Mouse (Mus musculus): Measurements from ENCODE around the gene Map3k13. TPM values are rescaled to one million over a fixed set of nuclear protein-coding genes. Genes with fewer than 3 reads are reported as not detected.

The Map3k13 gene
- polyA plus RNA-seq, 1 experiment: 2.3 TPM

GRCm38 (mm10) chr16:21848847-21849246, 54.7 kb downstream of the Map3k13 start:
- WGBS: 74% methylated on average over 4 of the region's 4 CpGs
- H3K4me1 ChIP-seq (replicated peaks; ENCODE audit: control insufficient read depth, insufficient read depth, low read length): no peaks in the 10 kb centered on the region; the same call in 1 of the 2 replicates
- H3K27me3 ChIP-seq (ENCODE audit: control insufficient read depth, insufficient read depth, low read length): no peaks in the 10 kb centered on the region
- H3K4me3 ChIP-seq (ENCODE audit: control insufficient read depth, insufficient read depth, low read length): no peak overlapping the region
- H3K36me3 ChIP-seq (ENCODE audit: control insufficient read depth, insufficient read depth, low read length): no peaks in the 10 kb centered on the region
- TF ChIP-seq CTCF (IDR thresholded peaks at IDR 0.05; ENCODE audit: borderline replicate concordance, control insufficient read depth, extremely low read depth, insufficient read depth, low read length, poor library complexity) (no peak), POLR2A (IDR thresholded peaks at IDR 0.05; ENCODE audit: control insufficient read depth, extremely low read depth, insufficient read depth, low read length, poor library complexity) (no peak)
- H3K27ac ChIP-seq (ENCODE audit: control insufficient read depth, insufficient read depth, low read length): no peak overlapping the region
- no peak for DNase-seq

DNA sequence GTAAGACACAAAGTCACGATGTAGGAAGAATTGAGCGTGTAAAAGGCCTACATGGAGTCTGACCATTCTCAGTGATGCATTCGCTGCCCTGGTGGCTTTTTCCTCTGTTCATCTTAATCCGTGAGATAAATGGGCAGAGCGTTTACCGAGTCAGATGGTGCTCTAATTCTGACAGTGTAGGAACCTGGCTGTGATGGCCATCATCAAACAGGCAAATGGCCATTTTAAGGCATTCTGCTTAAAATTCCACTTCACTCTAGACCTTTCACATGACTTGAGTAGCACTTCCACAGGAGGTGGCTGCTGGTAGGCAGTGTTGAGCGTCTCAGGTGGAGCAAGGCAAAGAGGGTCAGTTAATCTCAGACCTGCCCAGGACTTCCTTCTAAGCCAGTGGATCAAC, 58.2 kb downstream of the Map3k13 start:
- H3K36me3 ChIP-seq (ENCODE audit: control insufficient read depth, insufficient read depth, low read length): no peaks in the 10 kb centered on the region
- DNase-seq: no peak
- H3K4me3 ChIP-seq (ENCODE audit: control insufficient read depth, insufficient read depth, low read length): no peak overlapping the region
- WGBS: 97% methylated on average over 7 of the region's 7 CpGs
- H3K27ac ChIP-seq (ENCODE audit: control insufficient read depth, insufficient read depth, low read length): no peak overlapping the region
- no peak for TF ChIP-seq POLR2A (IDR thresholded peaks at IDR 0.05; ENCODE audit: control insufficient read depth, extremely low read depth, insufficient read depth, low read length, poor library complexity)
- no peak for TF ChIP-seq CTCF (IDR thresholded peaks at IDR 0.05; ENCODE audit: borderline replicate concordance, control insufficient read depth, extremely low read depth, insufficient read depth, low read length, poor library complexity)
- H3K27me3 ChIP-seq (ENCODE audit: control insufficient read depth, insufficient read depth, low read length): no peaks in the 10 kb centered on the region
- H3K4me1 ChIP-seq (replicated peaks; ENCODE audit: control insufficient read depth, insufficient read depth, low read length): no peaks in the 10 kb centered on the region

DNA sequence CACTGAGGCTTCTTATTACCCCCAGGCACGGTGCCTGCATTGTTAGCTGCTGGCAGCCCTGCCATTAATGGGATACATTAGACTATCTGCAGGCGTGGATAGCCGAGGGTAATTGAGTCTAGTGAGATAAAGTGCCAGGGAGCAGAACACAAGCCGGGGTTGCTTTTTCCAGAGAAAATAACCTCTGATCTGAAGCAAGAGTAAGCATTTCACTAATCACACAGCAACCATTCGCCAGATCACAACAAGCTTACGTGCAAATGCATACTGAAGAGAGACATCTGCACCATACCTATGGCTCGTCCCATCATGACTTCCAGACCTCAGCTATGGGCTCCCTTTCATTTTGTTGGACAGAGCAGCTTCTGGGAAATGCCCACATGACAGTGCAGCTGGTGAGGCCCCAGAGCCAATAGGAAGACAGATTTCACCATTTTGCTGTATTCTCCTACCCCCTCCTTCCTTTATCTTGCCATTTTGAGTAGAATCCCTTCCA, 59.3 kb downstream of the Map3k13 start:
- H3K27ac ChIP-seq (ENCODE audit: control insufficient read depth, insufficient read depth, low read length): no peak overlapping the region
- no peaks in the 10 kb centered on the region for H3K27me3 ChIP-seq (ENCODE audit: control insufficient read depth, insufficient read depth, low read length)
- no peak for DNase-seq
- H3K36me3 ChIP-seq (ENCODE audit: control insufficient read depth, insufficient read depth, low read length): no peaks in the 10 kb centered on the region
- H3K4me1 ChIP-seq (replicated peaks; ENCODE audit: control insufficient read depth, insufficient read depth, low read length): no peaks in the 10 kb centered on the region
- WGBS: 94% methylated on average over 7 of the region's 7 CpGs
- H3K4me3 ChIP-seq (ENCODE audit: control insufficient read depth, insufficient read depth, low read length): no peak overlapping the region
- TF ChIP-seq POLR2A (IDR thresholded peaks at IDR 0.05; ENCODE audit: control insufficient read depth, extremely low read depth, insufficient read depth, low read length, poor library complexity): no peak
- no peak for TF ChIP-seq CTCF (IDR thresholded peaks at IDR 0.05; ENCODE audit: borderline replicate concordance, control insufficient read depth, extremely low read depth, insufficient read depth, low read length, poor library complexity)

DNA sequence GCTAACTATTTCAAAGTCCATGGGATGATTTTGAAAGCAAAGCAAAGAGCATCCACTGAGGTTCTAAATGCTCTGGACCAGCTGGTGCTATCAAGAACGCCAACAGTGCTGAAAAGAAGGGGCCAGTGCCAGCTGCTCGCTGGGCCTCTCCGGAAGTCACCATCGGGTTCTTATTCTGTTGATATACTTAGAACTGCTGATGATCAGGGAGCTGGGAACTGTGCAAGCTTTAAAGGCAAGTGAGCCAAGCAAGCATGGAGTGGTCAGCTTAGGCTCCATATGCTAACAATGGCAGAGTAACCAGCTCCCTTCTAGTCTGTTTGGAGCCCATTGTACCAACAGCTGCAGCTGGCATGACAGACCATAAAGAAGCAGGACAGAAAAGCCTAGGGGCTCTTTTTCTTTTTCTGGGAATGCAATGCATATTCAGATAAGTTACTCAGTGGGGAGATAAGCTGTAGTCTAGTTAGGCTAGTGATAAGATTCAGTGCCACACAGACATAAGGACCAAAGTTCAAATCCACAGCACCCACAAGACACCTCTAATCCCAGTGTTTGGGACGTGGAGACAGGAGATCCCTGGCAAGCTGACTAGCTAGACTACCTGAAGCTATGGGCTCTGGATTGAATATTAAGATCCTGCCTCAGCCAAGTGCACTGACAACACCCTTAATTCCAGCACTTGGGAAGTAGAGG, 60.6 kb downstream of the Map3k13 start:
- WGBS: 93% methylated on average over 5 of the region's 5 CpGs
- H3K4me3 ChIP-seq (ENCODE audit: control insufficient read depth, insufficient read depth, low read length): no peak overlapping the region
- H3K27ac ChIP-seq (ENCODE audit: control insufficient read depth, insufficient read depth, low read length): no peak overlapping the region
- no peaks in the 10 kb centered on the region for H3K36me3 ChIP-seq (ENCODE audit: control insufficient read depth, insufficient read depth, low read length)
- no peaks in the 10 kb centered on the region for H3K4me1 ChIP-seq (replicated peaks; ENCODE audit: control insufficient read depth, insufficient read depth, low read length)
- TF ChIP-seq CTCF (IDR thresholded peaks at IDR 0.05; ENCODE audit: borderline replicate concordance, control insufficient read depth, extremely low read depth, insufficient read depth, low read length, poor library complexity): no peak
- TF ChIP-seq POLR2A (IDR thresholded peaks at IDR 0.05; ENCODE audit: control insufficient read depth, extremely low read depth, insufficient read depth, low read length, poor library complexity): no peak
- no peak for DNase-seq
- H3K27me3 ChIP-seq (ENCODE audit: control insufficient read depth, insufficient read depth, low read length): no peaks in the 10 kb centered on the region

GRCm38 (mm10) chr16:21856134-21856533, 62.0 kb downstream of the Map3k13 start:
- H3K27ac ChIP-seq (ENCODE audit: control insufficient read depth, insufficient read depth, low read length): no peak overlapping the region
- WGBS: 98% methylated on average over 5 of the region's 5 CpGs
- H3K36me3 ChIP-seq (ENCODE audit: control insufficient read depth, insufficient read depth, low read length): no peaks in the 10 kb centered on the region
- no peak for TF ChIP-seq CTCF (IDR thresholded peaks at IDR 0.05; ENCODE audit: borderline replicate concordance, control insufficient read depth, extremely low read depth, insufficient read depth, low read length, poor library complexity)
- TF ChIP-seq POLR2A (IDR thresholded peaks at IDR 0.05; ENCODE audit: control insufficient read depth, extremely low read depth, insufficient read depth, low read length, poor library complexity): no peak
- no peaks in the 10 kb centered on the region for H3K27me3 ChIP-seq (ENCODE audit: control insufficient read depth, insufficient read depth, low read length)
- H3K4me1 ChIP-seq (replicated peaks; ENCODE audit: control insufficient read depth, insufficient read depth, low read length): no peaks in the 10 kb centered on the region
- no peak overlapping the region for H3K4me3 ChIP-seq (ENCODE audit: control insufficient read depth, insufficient read depth, low read length)
- DNase-seq: no peak

- Histone ChIP-seq H3K4me1 (replicated peaks; ENCODE audit: control insufficient read depth, insufficient read depth, low read length) (no peaks in the 10 kb centered on the region), H3K27me3 (ENCODE audit: control insufficient read depth, insufficient read depth, low read length) (no peaks in the 10 kb centered on the region), H3K36me3 (ENCODE audit: control insufficient read depth, insufficient read depth, low read length) (no peaks in the 10 kb centered on the region), H3K27ac (ENCODE audit: control insufficient read depth, insufficient read depth, low read length) (no peak overlapping the region), H3K4me3 (ENCODE audit: control insufficient read depth, insufficient read depth, low read length) (no peak overlapping the region)
- TF ChIP-seq CTCF (IDR thresholded peaks at IDR 0.05; ENCODE audit: borderline replicate concordance, control insufficient read depth, extremely low read depth, insufficient read depth, low read length, poor library complexity) (no peak), POLR2A (IDR thresholded peaks at IDR 0.05; ENCODE audit: control insufficient read depth, extremely low read depth, insufficient read depth, low read length, poor library complexity) (no peak)
- WGBS: 92% methylated on average over 4 of the region's 4 CpGs
- DNase-seq: no peak
Observed at GRCm38 (mm10) chr16:21857126-21857644, 63.0 kb downstream of the Map3k13 start.
